Mouse (Mus musculus): ENCODE measurements around the gene Sytl3. TPM values are rescaled to one million over a fixed set of nuclear protein-coding genes. Genes with fewer than 3 reads are reported as not detected.
"Not testable (repeated sequence)": the region's sequence is repeated elsewhere in the genome, so short reads cannot be mapped to it uniquely, and the experiment has no call there.

The Sytl3 gene
- polyA plus RNA-seq, 1 experiment from 2014 or later: 0.13 TPM

- H3K36me3 ChIP-seq (ENCODE audit: insufficient read depth); DNase-seq; ATAC-seq (ENCODE audit: insufficient read depth); H3K9me3 ChIP-seq (ENCODE audit: low read depth, low read length); H3K4me3 ChIP-seq (ENCODE audit: low read depth, low read length); H3K4me1 ChIP-seq (ENCODE audit: insufficient read depth); H3K27me3 ChIP-seq (ENCODE audit: insufficient read depth, low read length); H3K9ac ChIP-seq; H3K4me2 ChIP-seq; H3K27ac ChIP-seq (ENCODE audit: low read depth): not testable (repeated sequence)
- 80% methylated on average over 3 of the region's 4 CpGs for WGBS
Measured at GRCm38 (mm10) chr17:6689344-6689743, 30.5 kb downstream of the Sytl3 start.

- H3K4me2 ChIP-seq; H3K27me3 ChIP-seq (ENCODE audit: insufficient read depth, low read length); H3K9me3 ChIP-seq (ENCODE audit: low read depth, low read length); H3K9ac ChIP-seq; ATAC-seq (ENCODE audit: insufficient read depth); H3K27ac ChIP-seq (ENCODE audit: low read depth); H3K36me3 ChIP-seq (ENCODE audit: insufficient read depth); H3K4me3 ChIP-seq (ENCODE audit: low read depth, low read length); H3K4me1 ChIP-seq (ENCODE audit: insufficient read depth): not testable (repeated sequence)
- peak; percentile 85 for TF ChIP-seq CTCF (IDR thresholded peaks at IDR 0.05; ENCODE audit: low read depth)
- DNase-seq: peak; percentile 76
- 6% methylated on average over 2 of the region's 2 CpGs for WGBS
Measured at GRCm38 (mm10) chr17:6691596-6691995, 32.7 kb downstream of the Sytl3 start.

- H3K27ac ChIP-seq (ENCODE audit: low read depth); H3K4me3 ChIP-seq (ENCODE audit: low read depth, low read length); ATAC-seq (ENCODE audit: insufficient read depth); DNase-seq; H3K36me3 ChIP-seq (ENCODE audit: insufficient read depth); H3K9ac ChIP-seq; H3K9me3 ChIP-seq (ENCODE audit: low read depth, low read length); H3K27me3 ChIP-seq (ENCODE audit: insufficient read depth, low read length); H3K4me2 ChIP-seq; H3K4me1 ChIP-seq (ENCODE audit: insufficient read depth): not testable (repeated sequence)
- 66% methylated on average over 9 of the region's 9 CpGs for WGBS
Measured at GRCm38 (mm10) chr17:6695712-6696111, 36.8 kb downstream of the Sytl3 start.

GRCm38 (mm10) chr17:6696521-6696920 lies 37.6 kb downstream of the Sytl3 start:
- not testable (repeated sequence) for H3K36me3 ChIP-seq (ENCODE audit: insufficient read depth); H3K27ac ChIP-seq (ENCODE audit: low read depth); H3K4me3 ChIP-seq (ENCODE audit: low read depth, low read length); ATAC-seq (ENCODE audit: insufficient read depth); H3K27me3 ChIP-seq (ENCODE audit: insufficient read depth, low read length); H3K9me3 ChIP-seq (ENCODE audit: low read depth, low read length); H3K4me2 ChIP-seq; H3K4me1 ChIP-seq (ENCODE audit: insufficient read depth); DNase-seq; H3K9ac ChIP-seq
- WGBS: 47% methylated on average over 8 of the region's 8 CpGs

GRCm38 (mm10) chr17:6697224-6697775 lies 38.4 kb downstream of the Sytl3 start:
- not testable (repeated sequence) for H3K36me3 ChIP-seq (ENCODE audit: insufficient read depth); H3K4me1 ChIP-seq (ENCODE audit: insufficient read depth); H3K27me3 ChIP-seq (ENCODE audit: insufficient read depth, low read length); H3K27ac ChIP-seq (ENCODE audit: low read depth); H3K9me3 ChIP-seq (ENCODE audit: low read depth, low read length); H3K4me3 ChIP-seq (ENCODE audit: low read depth, low read length); H3K4me2 ChIP-seq; H3K9ac ChIP-seq
- DNase-seq (peak; percentile 58), ATAC-seq (ENCODE audit: insufficient read depth) (peak; percentile 76)
- TF ChIP-seq CTCF (IDR thresholded peaks at IDR 0.05; ENCODE audit: low read depth): peak; percentile 70
- WGBS: 51% methylated on average over 2 of the region's 4 CpGs

- H3K27me3 ChIP-seq (ENCODE audit: insufficient read depth, low read length); H3K4me3 ChIP-seq (ENCODE audit: low read depth, low read length); H3K4me2 ChIP-seq; H3K27ac ChIP-seq (ENCODE audit: low read depth); H3K9me3 ChIP-seq (ENCODE audit: low read depth, low read length); H3K4me1 ChIP-seq (ENCODE audit: insufficient read depth); ATAC-seq (ENCODE audit: insufficient read depth); H3K9ac ChIP-seq; DNase-seq; H3K36me3 ChIP-seq (ENCODE audit: insufficient read depth): not testable (repeated sequence)
- WGBS: 72% methylated on average over 8 of the region's 9 CpGs
Measured at GRCm38 (mm10) chr17:6699502-6699901, 40.6 kb downstream of the Sytl3 start.

- H3K27ac ChIP-seq (ENCODE audit: low read depth); H3K36me3 ChIP-seq (ENCODE audit: insufficient read depth); H3K4me3 ChIP-seq (ENCODE audit: low read depth, low read length); ATAC-seq (ENCODE audit: insufficient read depth); H3K27me3 ChIP-seq (ENCODE audit: insufficient read depth, low read length); H3K9me3 ChIP-seq (ENCODE audit: low read depth, low read length); DNase-seq; H3K4me1 ChIP-seq (ENCODE audit: insufficient read depth); H3K4me2 ChIP-seq; H3K9ac ChIP-seq: not testable (repeated sequence)
- WGBS: 72% methylated on average over 3 of the region's 7 CpGs
Measured at GRCm38 (mm10) chr17:6700077-6700476, 41.2 kb downstream of the Sytl3 start.

- not testable (repeated sequence) for H3K9ac ChIP-seq; H3K27me3 ChIP-seq (ENCODE audit: insufficient read depth, low read length); H3K27ac ChIP-seq (ENCODE audit: low read depth); H3K4me2 ChIP-seq; H3K4me1 ChIP-seq (ENCODE audit: insufficient read depth); H3K36me3 ChIP-seq (ENCODE audit: insufficient read depth); H3K9me3 ChIP-seq (ENCODE audit: low read depth, low read length); DNase-seq; H3K4me3 ChIP-seq (ENCODE audit: low read depth, low read length)
- peak; percentile 53; the same call in 1 of the 2 replicates for ATAC-seq (ENCODE audit: insufficient read depth)
- WGBS: 41% methylated on average over 2 of the region's 8 CpGs
Measured at GRCm38 (mm10) chr17:6702625-6703221, 43.8 kb downstream of the Sytl3 start.

- not testable (repeated sequence) for H3K9ac ChIP-seq; H3K27me3 ChIP-seq (ENCODE audit: insufficient read depth, low read length); H3K4me2 ChIP-seq; H3K36me3 ChIP-seq (ENCODE audit: insufficient read depth); H3K27ac ChIP-seq (ENCODE audit: low read depth); H3K4me1 ChIP-seq (ENCODE audit: insufficient read depth); H3K4me3 ChIP-seq (ENCODE audit: low read depth, low read length); H3K9me3 ChIP-seq (ENCODE audit: low read depth, low read length)
- DNase-seq (peak; percentile 11), ATAC-seq (ENCODE audit: insufficient read depth) (peak; percentile 72; the same call in 1 of the 2 replicates)
- 56% methylated on average over 7 of the region's 9 CpGs for WGBS
Measured at GRCm38 (mm10) chr17:6703381-6704270, 44.7 kb downstream of the Sytl3 start.

GRCm38 (mm10) chr17:6706448-6706847 lies 47.6 kb downstream of the Sytl3 start:
- H3K4me2 ChIP-seq; H3K4me1 ChIP-seq (ENCODE audit: insufficient read depth); H3K27ac ChIP-seq (ENCODE audit: low read depth); H3K4me3 ChIP-seq (ENCODE audit: low read depth, low read length); ATAC-seq (ENCODE audit: insufficient read depth); H3K9ac ChIP-seq; H3K9me3 ChIP-seq (ENCODE audit: low read depth, low read length); H3K27me3 ChIP-seq (ENCODE audit: insufficient read depth, low read length); H3K36me3 ChIP-seq (ENCODE audit: insufficient read depth); DNase-seq: not testable (repeated sequence)
- 75% methylated on average over 5 of the region's 5 CpGs for WGBS

Measured in lung, embryonic 14.5 days (tissue).